Mouse (Mus musculus) cortical plate, adult 2 months (tissue): Measurements from ENCODE around the gene Rapgef2.

Experiments used
- CTCF ChIP-seq: fragments of 200-500 bp; IDR thresholded peaks from 2 replicates; pipeline ENCODE4 v1.5.1; 2011; ENCODE audit warnings: mild to moderate bottlenecking, control low read depth, low read length; ENCODE audit not compliant: insufficient read depth; ENCODE audit errors: extremely low read depth
- POLR2A ChIP-seq: fragments of 200-500 bp; IDR thresholded peaks from 2 replicates; pipeline ENCODE4 v1.6.1; 2011; ENCODE audit warnings: mild to moderate bottlenecking, low read length, control low read depth; ENCODE audit not compliant: insufficient read depth; ENCODE audit errors: extremely low read depth

DNA sequence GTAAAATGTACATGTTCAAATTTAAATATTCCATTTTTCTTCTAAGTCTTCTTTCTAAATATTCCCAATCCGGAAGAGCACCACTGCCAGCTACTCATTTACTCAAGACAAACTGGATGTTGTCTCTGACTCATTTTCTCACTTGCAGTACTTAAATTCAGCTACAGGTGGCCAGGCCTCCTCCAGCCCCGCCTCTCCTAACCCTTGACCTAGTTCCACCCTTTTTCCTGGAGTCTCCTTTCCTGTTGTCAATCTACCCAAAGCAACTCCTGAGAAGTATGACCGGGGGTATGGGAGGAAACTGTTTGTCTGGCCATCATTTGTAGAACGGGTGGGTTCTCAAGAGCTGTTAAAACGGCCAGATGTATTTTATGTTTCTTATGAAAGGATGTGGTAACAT, 9.7 kb upstream of the Rapgef2 start:
- TF ChIP-seq CTCF (no peak), POLR2A (no peak)
